Mouse (Mus musculus) limb, embryonic 15.5 days (tissue): ENCODE results near the gene Dock2. TPM values are rescaled to one million over a fixed set of nuclear protein-coding genes. Genes with fewer than 3 reads are reported as not detected.

ENCODE experiments used
- ATAC-seq: fragments of 200-750 bp; cut with Nextera tagmentation; 2 replicates; pipeline ENCODE4 v1.8.0; 2017; ENCODE audit warnings: low read depth, moderate TSS enrichment; ENCODE audit not compliant: insufficient number of reproducible peaks, low FRiP score, low TSS enrichment
- H3K27ac ChIP-seq: fragments of 300-500 bp; sonication (generic); 2 replicates; pipeline ENCODE4 v1.5.1; 2015; ENCODE audit warnings: moderate library complexity, mild to moderate bottlenecking, inconsistent platforms
- H3K27me3 ChIP-seq: fragments of 300-500 bp; sonication (generic); 2 replicates; pipeline ENCODE4 v1.6.1; 2015; ENCODE audit warnings: inconsistent platforms
- H3K36me3 ChIP-seq: fragments of 300-500 bp; sonication (generic); 2 replicates; pipeline ENCODE4 v1.6.1; 2015; ENCODE audit warnings: inconsistent platforms
- H3K4me1 ChIP-seq: fragments of 300-500 bp; sonication (generic); 2 replicates; pipeline ENCODE4 v1.6.1; 2015; ENCODE audit warnings: inconsistent platforms
- H3K4me2 ChIP-seq: fragments of 300-500 bp; sonication (generic); 2 replicates; pipeline ENCODE4 v1.6.1; 2015; ENCODE audit warnings: mild to moderate bottlenecking, inconsistent platforms
- H3K4me3 ChIP-seq: fragments of 300-500 bp; sonication (generic); 2 replicates; pipeline ENCODE4 v1.5.1; 2015; ENCODE audit warnings: mild to moderate bottlenecking, inconsistent platforms
- H3K9ac ChIP-seq: fragments of 300-500 bp; sonication (generic); 2 replicates; pipeline ENCODE4 v1.6.1; 2015; ENCODE audit warnings: inconsistent platforms
- H3K9me3 ChIP-seq: fragments of 300-500 bp; sonication (generic); 2 replicates; pipeline ENCODE4 v1.6.1; 2016; ENCODE audit warnings: inconsistent platforms
- WGBS: fragments of 180-500 bp; shearing (Covaris S2); methylation state at CpG from one replicate; pipeline ENCODE4 v1.1.7; 2015; 5-methylcytosine and 5-hydroxymethylcytosine counted together
- polyA plus RNA-seq: library from polyadenylated mRNA; unstranded; fragments of >200 nt; fragmentation: Nextera tagmentation; extraction: Ambion mirVana; gene quantifications from 2 replicates; pipeline ENCODE4 v1.2.1, GENCODE M21; 2015

Dock2 gene
- polyA plus RNA-seq, 1 experiment from 2014 or later, result 2.6 TPM

DNA sequence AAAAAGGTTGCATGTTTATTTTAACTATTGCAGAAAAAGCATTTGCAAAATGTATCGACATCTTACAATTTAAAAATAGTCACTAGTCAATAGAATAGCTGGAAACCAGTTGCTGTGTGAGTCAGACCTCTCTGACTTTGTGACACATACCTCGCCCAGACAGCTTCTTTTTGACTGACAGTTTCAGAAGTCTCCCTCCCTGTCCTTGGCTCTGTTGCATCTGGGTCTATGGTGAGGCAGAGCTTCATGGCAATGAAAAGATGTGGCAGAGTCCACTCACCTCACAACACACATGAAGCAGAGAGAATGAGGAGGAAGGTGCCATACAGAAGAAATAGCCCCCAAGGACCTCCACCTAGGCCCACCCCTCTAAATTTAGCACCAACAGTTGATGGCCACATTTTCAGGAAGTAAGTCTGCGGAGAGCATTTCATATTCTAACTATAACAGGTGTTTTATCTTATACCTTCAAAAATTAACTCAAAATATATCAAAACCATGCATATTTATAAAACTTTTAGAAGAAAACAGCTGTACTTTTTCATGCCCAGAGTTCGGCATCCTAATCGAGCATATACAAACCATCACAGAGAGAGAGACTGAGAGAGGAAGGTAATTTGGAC lies 19.8 kb downstream of the Dock2 start:
- no peak for ATAC-seq
- H3K9me3 ChIP-seq, result no peaks in the 10 kb centered on the region
- WGBS, result 77% methylated on average over 5 of the region's 5 CpGs
- no peak overlapping the region for H3K27ac ChIP-seq
- no peak overlapping the region for H3K4me3 ChIP-seq
- H3K27me3 ChIP-seq, result no peaks in the 10 kb centered on the region
- H3K4me1 ChIP-seq, result no peaks in the 10 kb centered on the region
- H3K9ac ChIP-seq, result no peak overlapping the region
- H3K4me2 ChIP-seq, result no peak overlapping the region
- no peaks in the 10 kb centered on the region for H3K36me3 ChIP-seq

DNA sequence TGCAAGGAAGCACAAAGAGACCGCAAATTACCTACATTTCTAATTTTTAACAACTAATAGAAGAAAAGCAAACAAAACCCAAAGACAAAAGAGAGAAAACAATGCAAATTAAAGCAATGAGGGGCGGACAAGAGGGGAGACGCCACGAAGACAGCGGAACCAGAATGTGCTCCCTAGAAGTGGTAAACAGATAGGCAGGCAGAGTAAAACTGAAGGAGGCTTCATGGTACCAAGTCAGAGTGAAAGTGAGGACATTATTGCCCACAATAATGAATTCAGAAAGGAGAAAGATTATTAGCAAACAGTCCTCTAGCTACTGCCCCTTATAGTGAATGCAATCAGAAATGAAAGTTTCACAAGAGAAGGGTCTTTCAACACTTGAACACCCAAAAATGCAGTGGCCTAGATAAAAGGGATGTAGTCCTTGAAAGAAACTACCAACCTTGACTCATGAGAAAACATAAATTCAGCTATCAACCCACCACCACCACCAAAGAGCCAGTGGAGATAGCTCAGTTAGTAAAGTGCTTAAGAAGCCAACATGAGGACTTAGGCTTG lies 21.0 kb downstream of the Dock2 start:
- Histone ChIP-seq H3K4me1 (no peaks in the 10 kb centered on the region), H3K4me2 (no peak overlapping the region), H3K36me3 (no peaks in the 10 kb centered on the region), H3K27ac (no peak overlapping the region), H3K9me3 (no peaks in the 10 kb centered on the region), H3K9ac (no peak overlapping the region), H3K4me3 (no peak overlapping the region), H3K27me3 (no peaks in the 10 kb centered on the region)
- ATAC-seq, result no peak
- WGBS, result 94% methylated on average over 5 of the region's 5 CpGs

DNA sequence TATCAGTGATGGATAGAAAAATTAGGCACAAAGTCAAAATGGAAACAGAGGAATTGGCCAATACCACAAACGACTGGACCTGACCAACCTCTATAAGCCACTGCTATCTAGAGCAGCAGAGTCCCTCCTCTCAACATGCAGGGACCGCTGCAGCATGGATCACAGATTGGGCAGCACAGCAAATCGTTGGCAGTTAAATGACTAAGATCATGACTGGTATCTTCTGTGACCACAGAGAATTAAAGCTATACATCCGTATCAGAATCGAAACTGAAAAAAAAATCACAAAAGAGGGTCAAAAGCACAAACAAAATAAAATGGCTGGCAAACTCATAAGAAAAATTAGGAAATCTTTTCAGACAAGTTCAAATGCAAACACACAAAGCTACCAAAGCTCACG lies 21.6 kb downstream of the Dock2 start:
- Histone ChIP-seq H3K36me3 (no peaks in the 10 kb centered on the region), H3K9me3 (no peaks in the 10 kb centered on the region), H3K4me3 (no peak overlapping the region), H3K27me3 (no peaks in the 10 kb centered on the region), H3K27ac (no peak overlapping the region), H3K4me2 (no peak overlapping the region), H3K9ac (no peak overlapping the region), H3K4me1 (no peaks in the 10 kb centered on the region)
- no peak for ATAC-seq
- 83% methylated on average over 6 of the region's 6 CpGs for WGBS

- 65% methylated on average over 4 of the region's 4 CpGs for WGBS
- Histone ChIP-seq H3K4me1 (no peaks in the 10 kb centered on the region), H3K9me3 (no peaks in the 10 kb centered on the region), H3K9ac (no peak overlapping the region), H3K4me2 (no peak overlapping the region), H3K27me3 (no peaks in the 10 kb centered on the region), H3K36me3 (no peaks in the 10 kb centered on the region), H3K4me3 (no peak overlapping the region), H3K27ac (no peak overlapping the region)
- no peak for ATAC-seq
Observed at GRCm38 (mm10) chr11:34759582-34759981, 24.1 kb downstream of the Dock2 start.

GRCm38 (mm10) chr11:34741081-34741480 lies 42.6 kb downstream of the Dock2 start:
- no peak for ATAC-seq
- Histone ChIP-seq H3K4me3 (no peak overlapping the region), H3K27ac (no peak overlapping the region), H3K9me3 (no peaks in the 10 kb centered on the region), H3K9ac (no peak overlapping the region), H3K4me1 (no peaks in the 10 kb centered on the region), H3K27me3 (no peaks in the 10 kb centered on the region), H3K36me3 (no peaks in the 10 kb centered on the region), H3K4me2 (no peak overlapping the region)
- 63% methylated on average over 1 of the region's 1 CpGs for WGBS

GRCm38 (mm10) chr11:34739816-34740215 lies 43.9 kb downstream of the Dock2 start:
- ATAC-seq, result no peak

DNA sequence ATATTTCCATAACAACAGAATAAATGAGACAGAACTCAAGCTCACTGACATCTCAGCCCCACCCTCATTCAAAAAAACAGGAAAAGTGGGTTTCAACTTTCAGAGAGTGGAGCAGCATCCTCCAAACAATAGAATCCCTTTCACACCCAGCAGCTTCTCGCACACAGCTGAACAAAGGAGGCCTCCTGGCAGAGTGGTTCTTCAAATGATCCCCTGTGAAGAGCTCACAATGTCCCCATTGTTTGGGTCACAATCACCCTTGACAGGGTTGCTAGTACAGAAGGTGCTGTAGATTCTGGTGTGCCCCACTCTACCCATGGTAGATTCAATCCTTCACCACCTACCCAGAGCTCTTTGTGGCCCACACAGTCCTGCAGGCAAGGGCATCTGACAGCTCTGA lies 44.7 kb downstream of the Dock2 start:
- Histone ChIP-seq H3K9me3 (no peaks in the 10 kb centered on the region), H3K27ac (no peak overlapping the region), H3K4me1 (no peaks in the 10 kb centered on the region), H3K36me3 (no peaks in the 10 kb centered on the region), H3K4me3 (no peak overlapping the region), H3K9ac (no peak overlapping the region), H3K4me2 (no peak overlapping the region), H3K27me3 (no peaks in the 10 kb centered on the region)
- no peak for ATAC-seq
- WGBS, result 61% methylated on average over 1 of the region's 1 CpGs

More at GRCm38 (mm10) chr11:34739816-34740215, 43.9 kb downstream of the Dock2 start:
- H3K4me1 ChIP-seq, result no peaks in the 10 kb centered on the region
- no peak overlapping the region for H3K27ac ChIP-seq
- H3K9me3 ChIP-seq, result no peaks in the 10 kb centered on the region
- H3K36me3 ChIP-seq, result no peaks in the 10 kb centered on the region
- no peaks in the 10 kb centered on the region for H3K27me3 ChIP-seq
- H3K4me2 ChIP-seq, result no peak overlapping the region
- no peak overlapping the region for H3K4me3 ChIP-seq
- no peak overlapping the region for H3K9ac ChIP-seq
- WGBS, result 93% methylated on average over 3 of the region's 3 CpGs

DNA sequence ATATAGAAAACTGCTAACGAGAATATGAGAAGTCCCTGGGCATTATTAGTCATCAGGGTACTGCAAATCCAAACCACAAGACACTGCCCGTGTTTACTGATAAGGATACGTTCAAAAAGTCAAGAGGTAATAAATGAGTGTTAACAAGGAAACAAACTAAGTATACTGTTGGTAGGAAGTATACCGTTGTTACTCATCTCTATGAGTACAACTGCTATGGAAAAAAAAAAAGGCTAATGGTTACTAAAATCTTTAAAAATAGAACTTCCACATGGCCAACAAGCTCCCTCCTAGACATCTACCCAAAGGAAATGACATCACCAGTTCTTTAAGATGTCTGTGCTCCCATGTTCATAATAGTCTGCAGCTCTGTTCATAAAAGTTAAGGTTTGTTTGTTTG lies 46.5 kb downstream of the Dock2 start:
- no peaks in the 10 kb centered on the region for H3K27me3 ChIP-seq
- no peak overlapping the region for H3K4me2 ChIP-seq
- H3K9ac ChIP-seq, result no peak overlapping the region
- H3K4me3 ChIP-seq, result no peak overlapping the region
- no peak for ATAC-seq
- no peaks in the 10 kb centered on the region for H3K9me3 ChIP-seq
- H3K4me1 ChIP-seq, result no peaks in the 10 kb centered on the region
- no peak overlapping the region for H3K27ac ChIP-seq
- WGBS, result 78% methylated on average over 4 of the region's 4 CpGs
- no peaks in the 10 kb centered on the region for H3K36me3 ChIP-seq

GRCm38 (mm10) chr11:34734033-34734432 lies 49.7 kb downstream of the Dock2 start:
- no peak overlapping the region for H3K4me3 ChIP-seq
- H3K27me3 ChIP-seq, result no peaks in the 10 kb centered on the region
- H3K4me1 ChIP-seq, result no peaks in the 10 kb centered on the region
- no peak for ATAC-seq
- no peak overlapping the region for H3K9ac ChIP-seq
- H3K4me2 ChIP-seq, result no peak overlapping the region
- H3K36me3 ChIP-seq, result no peaks in the 10 kb centered on the region
- no peaks in the 10 kb centered on the region for H3K9me3 ChIP-seq
- WGBS, result 64% methylated on average over 3 of the region's 3 CpGs
- H3K27ac ChIP-seq, result no peak overlapping the region

GRCm38 (mm10) chr11:34727467-34727866 lies 56.2 kb downstream of the Dock2 start:
- no peak overlapping the region for H3K9ac ChIP-seq
- 71% methylated on average over 3 of the region's 3 CpGs for WGBS
- ATAC-seq, result no peak

DNA sequence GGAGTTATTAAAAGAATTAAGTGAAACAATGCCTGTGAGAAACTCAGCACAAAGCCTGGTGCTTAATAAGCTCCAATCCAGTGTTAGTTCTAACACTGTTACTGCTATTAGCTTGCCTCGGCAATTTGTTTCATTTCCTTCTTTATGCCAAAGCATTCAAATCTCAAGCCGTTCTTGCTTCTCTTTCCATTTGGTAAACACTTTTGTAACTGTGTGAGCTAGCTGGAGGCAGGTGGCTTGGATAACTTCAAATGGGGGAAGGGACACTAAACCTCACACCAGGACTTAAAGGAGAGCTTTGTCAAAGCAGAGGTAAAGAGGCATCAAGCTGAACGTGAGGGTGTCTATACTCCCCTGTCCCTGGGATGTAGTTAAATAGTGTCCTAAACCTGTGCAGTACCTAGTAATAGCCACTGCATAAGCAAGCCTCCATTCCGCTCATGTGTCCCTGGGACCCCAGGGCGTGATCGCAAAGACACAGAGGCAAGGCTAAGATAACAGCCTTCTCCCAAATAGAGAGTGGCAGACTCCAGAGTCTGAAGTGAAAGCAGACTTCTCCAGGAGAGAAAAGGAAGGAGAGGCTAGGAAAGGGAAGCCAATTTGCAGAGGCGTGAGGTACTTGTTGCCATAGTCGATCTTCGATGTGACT lies 56.9 kb downstream of the Dock2 start:
- Histone ChIP-seq H3K36me3 (no peaks in the 10 kb centered on the region), H3K4me2 (no peak overlapping the region), H3K27ac (no peak overlapping the region), H3K4me1 (no peaks in the 10 kb centered on the region), H3K4me3 (no peak overlapping the region), H3K9me3 (no peaks in the 10 kb centered on the region), H3K27me3 (no peaks in the 10 kb centered on the region), H3K9ac (no peak overlapping the region)
- 76% methylated on average over 9 of the region's 9 CpGs for WGBS
- no peak for ATAC-seq

More at GRCm38 (mm10) chr11:34727467-34727866, 56.2 kb downstream of the Dock2 start:
- no peaks in the 10 kb centered on the region for H3K27me3 ChIP-seq
- no peak overlapping the region for H3K27ac ChIP-seq
- H3K9me3 ChIP-seq, result no peaks in the 10 kb centered on the region
- no peak overlapping the region for H3K4me3 ChIP-seq
- no peaks in the 10 kb centered on the region for H3K4me1 ChIP-seq
- H3K36me3 ChIP-seq, result no peaks in the 10 kb centered on the region
- no peak overlapping the region for H3K4me2 ChIP-seq

GRCm38 (mm10) chr11:34713360-34713759 lies 70.3 kb downstream of the Dock2 start:
- no peak overlapping the region for H3K4me2 ChIP-seq
- H3K4me3 ChIP-seq, result no peak overlapping the region
- H3K36me3 ChIP-seq, result no peaks in the 10 kb centered on the region
- no peak overlapping the region for H3K9ac ChIP-seq
- H3K4me1 ChIP-seq, result no peaks in the 10 kb centered on the region
- H3K27ac ChIP-seq, result no peak overlapping the region
- WGBS, result 77% methylated on average over 5 of the region's 5 CpGs
- no peak for ATAC-seq
- no peaks in the 10 kb centered on the region for H3K9me3 ChIP-seq
- H3K27me3 ChIP-seq, result no peaks in the 10 kb centered on the region
